Comparison of ENCODE assay signal across 8 mouse cellular contexts in the genomic region with DNA sequence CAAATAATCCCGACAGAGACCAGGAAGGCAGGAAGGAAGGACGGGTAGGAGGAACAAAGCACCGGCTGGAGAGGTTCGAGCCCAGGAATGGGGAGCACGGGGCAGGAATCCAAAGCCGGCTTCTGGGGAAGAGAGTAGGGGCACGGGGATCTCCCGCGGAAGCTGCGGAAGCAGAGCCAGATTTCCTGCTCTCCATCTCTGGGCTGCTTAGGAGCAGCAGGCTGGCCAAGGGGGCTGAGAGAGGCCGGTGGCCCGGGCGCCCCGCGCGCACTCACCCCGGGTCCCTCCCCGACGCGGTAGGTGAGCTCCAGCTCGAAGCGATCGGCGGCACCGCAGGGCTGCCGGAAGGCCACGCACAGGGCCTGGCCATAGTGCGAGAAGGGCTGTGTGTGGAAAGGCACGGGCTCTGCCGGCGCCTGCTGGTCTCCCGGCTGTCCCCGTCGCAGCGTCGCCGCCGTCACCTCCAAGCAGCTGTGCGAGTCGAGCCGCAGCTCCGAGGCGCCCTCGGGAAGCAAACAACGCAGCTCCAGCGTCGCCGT. TPM values are rescaled to one million over a fixed set of nuclear protein-coding genes. Genes with fewer than 3 reads are reported as not detected.
DNase-seq lines count a peak whose midpoint lies in the region; ATAC-seq lines count a peak whose summit lies in the region.

No protein-coding gene starts in this region.

- ATAC-seq in erythroblast, adult 5-6 weeks (replicated peaks; ENCODE audit: low FRiP score, poor library complexity, severe bottlenecking) = no peak
- ATAC-seq in CD4-positive, CD25-positive, alpha-beta regulatory T cell, adult 4 months = peak; percentile 53
- peak; percentile 56 for ATAC-seq in heart, embryonic 11.5 days (replicated peaks; ENCODE audit: insufficient number of reproducible peaks, low FRiP score, low TSS enrichment)

- under 1% methylated on average over 44 of the region's 48 CpGs for WGBS in heart, embryonic 11.5 days (ENCODE audit: insufficient replicate concordance)
- WGBS in midbrain, embryonic 10.5 days = under 1% methylated on average over 48 of the region's 48 CpGs

- intact Hi-C loops in left cerebral cortex, postnatal 25 days (cut with DNase I) = loop anchor here (2.0 kb wide), 1 partner anchor 85 kb away; no protein-coding TSS in a partner anchor

- peak overlapping the region; percentile 66 for H3K4me3 ChIP-seq in erythroblast, embryonic 14.5 days (replicated peaks)
- H3K4me3 ChIP-seq in heart, embryonic 11.5 days (ENCODE audit: low read depth, low read length) = peak overlapping the region; percentile 53
- peak overlapping the region; percentile 88 for H3K4me3 ChIP-seq in midbrain, embryonic 10.5 days

- peaks cover 25% of the 10 kb centered on the region for H3K27me3 ChIP-seq in erythroblast, embryonic 14.5 days (ENCODE audit: control insufficient read depth)
- H3K27me3 ChIP-seq in heart, embryonic 11.5 days (ENCODE audit: control insufficient read depth, insufficient read depth, low read length) = no peaks in the 10 kb centered on the region
- H3K27me3 ChIP-seq in midbrain, embryonic 10.5 days (ENCODE audit: low read depth, poor library complexity, severe bottlenecking) = no peaks in the 10 kb centered on the region

- H3K4me2 ChIP-seq in heart, embryonic 11.5 days = peak overlapping the region; percentile 72

- peaks cover 14% of the 10 kb centered on the region for H3K4me1 ChIP-seq in erythroblast, embryonic 14.5 days (ENCODE audit: control insufficient read depth)
- no peaks in the 10 kb centered on the region for H3K4me1 ChIP-seq in heart, embryonic 11.5 days (ENCODE audit: control insufficient read depth, insufficient read depth, low read length)
- H3K4me1 ChIP-seq in midbrain, embryonic 10.5 days = peaks cover 26% of the 10 kb centered on the region

- peak; percentile 29 for DNase-seq in embryo, embryonic 11.5 days (ENCODE audit: low read depth, low spot score)
- DNase-seq in left cerebral cortex, postnatal 25 days (ENCODE audit: low spot score in 2 of 2) = peak; percentile 52 to 71
- DNase-seq in midbrain, embryonic 10.5 days (ENCODE audit: low spot score) = no peak
- DNase-seq in testis, postnatal 14 days (ENCODE audit: low spot score) = peak; percentile 21

- no peaks in the 10 kb centered on the region for H3K9me3 ChIP-seq in erythroblast, embryonic 14.5 days (ENCODE audit: control insufficient read depth, low read length)
- no peaks in the 10 kb centered on the region for H3K9me3 ChIP-seq in heart, embryonic 11.5 days (replicated peaks; ENCODE audit: control insufficient read depth, low read length)
- H3K9me3 ChIP-seq in midbrain, embryonic 10.5 days (replicated peaks) = no peaks in the 10 kb centered on the region

- no peaks in the 10 kb centered on the region for H3K36me3 ChIP-seq in erythroblast, embryonic 14.5 days (ENCODE audit: control insufficient read depth)
- no peaks in the 10 kb centered on the region for H3K36me3 ChIP-seq in heart, embryonic 11.5 days (ENCODE audit: control insufficient read depth, insufficient read depth, low read length)
- peaks cover 19% of the 10 kb centered on the region for H3K36me3 ChIP-seq in midbrain, embryonic 10.5 days

- H3K9ac ChIP-seq in heart, embryonic 11.5 days (ENCODE audit: low read depth, low read length) = peak overlapping the region; percentile 73

- H3K27ac ChIP-seq in heart, embryonic 11.5 days (ENCODE audit: low read depth, low read length) = peak overlapping the region; percentile 62
- H3K27ac ChIP-seq in midbrain, embryonic 10.5 days (replicated peaks) = peak overlapping the region; percentile 94

RNA-seq across cellular contexts. Expression of a gene that starts 0.5 kb away (rescaled TPM):
- 0.15 and 0.21 TPM in 2 replicates for polyA plus RNA-seq in erythroblast, embryonic 14.5 days (2012)
- total RNA-seq in erythroblast, adult 5-6 weeks (2015; ENCODE audit: low replicate concordance) = 19.4 and 26.9 TPM in 2 replicates
- total RNA-seq in erythroblast, adult 5-6 weeks (2017; ENCODE audit: low replicate concordance) = 15.3 and 18.6 TPM in 2 replicates
- polyA plus RNA-seq in CD4-positive, CD25-positive, alpha-beta regulatory T cell, adult 4 months (2017; shearing (Covaris generic)) = 10 to 100 TPM; 34.5 to 45.6 TPM
- polyA plus RNA-seq in heart, embryonic 11.5 days (2014; fragmentation: Nextera tagmentation; extraction: Ambion mirVana) = 64.4 and 65.2 TPM in 2 replicates
- 10 to 100 TPM; 50.5 to 54.8 TPM for total RNA-seq in left cerebral cortex, postnatal 25 days (2021)
- 94.7 and 97.5 TPM in 2 replicates for polyA plus RNA-seq in midbrain, embryonic 10.5 days (2016; fragmentation: Nextera tagmentation; extraction: Ambion mirVana)

RNA-seq across cellular contexts. Expression of a gene that starts 25.0 kb away (rescaled TPM):
- not detected in 2 replicates for polyA plus RNA-seq in erythroblast, embryonic 14.5 days (2012)
- not detected in 2 replicates for total RNA-seq in erythroblast, adult 5-6 weeks (2015; ENCODE audit: low replicate concordance)
- not detected in 2 replicates for total RNA-seq in erythroblast, adult 5-6 weeks (2017; ENCODE audit: low replicate concordance)
- polyA plus RNA-seq in CD4-positive, CD25-positive, alpha-beta regulatory T cell, adult 4 months (2017; shearing (Covaris generic)) = not detected
- polyA plus RNA-seq in heart, embryonic 11.5 days (2014; fragmentation: Nextera tagmentation; extraction: Ambion mirVana) = 1.0 and 1.3 TPM in 2 replicates
- under 1 TPM in 1 of 2 experiments, not detected in 1; 0.16 TPM for total RNA-seq in left cerebral cortex, postnatal 25 days (2021)
- 0.77 and 1.6 TPM in 2 replicates for polyA plus RNA-seq in midbrain, embryonic 10.5 days (2016; fragmentation: Nextera tagmentation; extraction: Ambion mirVana)

RNA-seq across cellular contexts. Expression of a gene that starts 30.2 kb away (rescaled TPM):
- 0.24 and 0.52 TPM in 2 replicates for polyA plus RNA-seq in erythroblast, embryonic 14.5 days (2012)
- 15.8 and 34.1 TPM in 2 replicates for total RNA-seq in erythroblast, adult 5-6 weeks (2015; ENCODE audit: low replicate concordance)
- total RNA-seq in erythroblast, adult 5-6 weeks (2017; ENCODE audit: low replicate concordance) = 3.3 TPM in 2 replicates
- 100 to 1,000 TPM; 197 to 215 TPM for polyA plus RNA-seq in CD4-positive, CD25-positive, alpha-beta regulatory T cell, adult 4 months (2017; shearing (Covaris generic))
- 333 and 344 TPM in 2 replicates for polyA plus RNA-seq in heart, embryonic 11.5 days (2014; fragmentation: Nextera tagmentation; extraction: Ambion mirVana)
- 100 to 1,000 TPM; 159 to 175 TPM for total RNA-seq in left cerebral cortex, postnatal 25 days (2021)
- polyA plus RNA-seq in midbrain, embryonic 10.5 days (2016; fragmentation: Nextera tagmentation; extraction: Ambion mirVana) = 192 and 200 TPM in 2 replicates

RNA-seq across cellular contexts. Expression of a gene that starts 41.3 kb away (rescaled TPM):
- not detected in 2 replicates for polyA plus RNA-seq in erythroblast, embryonic 14.5 days (2012)
- not detected in 2 replicates for total RNA-seq in erythroblast, adult 5-6 weeks (2015; ENCODE audit: low replicate concordance)
- total RNA-seq in erythroblast, adult 5-6 weeks (2017; ENCODE audit: low replicate concordance) = not detected in 2 replicates
- polyA plus RNA-seq in CD4-positive, CD25-positive, alpha-beta regulatory T cell, adult 4 months (2017; shearing (Covaris generic)) = under 1 TPM in 1 of 2 experiments, not detected in 1; 0.15 TPM
- polyA plus RNA-seq in heart, embryonic 11.5 days (2014; fragmentation: Nextera tagmentation; extraction: Ambion mirVana) = 1.5 and 2.0 TPM in 2 replicates
- under 1 TPM; 0.76 to 0.94 TPM for total RNA-seq in left cerebral cortex, postnatal 25 days (2021)
- 0.46 and 0.62 TPM in 2 replicates for polyA plus RNA-seq in midbrain, embryonic 10.5 days (2016; fragmentation: Nextera tagmentation; extraction: Ambion mirVana)

Comparison
In these comparisons a context has a peak if more than half of its experiments do, and no peak if none do; other contexts are left out.
1. RNA of a gene that starts 0.5 kb away (polyA plus RNA-seq): 94.7 to 97.5 TPM in midbrain, embryonic 10.5 days, 64.4 to 65.2 TPM in heart, embryonic 11.5 days and 34.5 to 45.6 TPM in CD4-positive, CD25-positive, alpha-beta regulatory T cell, adult 4 months; 0.15 to 0.21 TPM in erythroblast, embryonic 14.5 days; every median in the first group is over 10 times any median in the second.
2. RNA of a gene that starts 30.2 kb away (polyA plus RNA-seq): 333 to 344 TPM in heart, embryonic 11.5 days, 197 to 215 TPM in CD4-positive, CD25-positive, alpha-beta regulatory T cell, adult 4 months and 192 to 200 TPM in midbrain, embryonic 10.5 days; 0.24 to 0.52 TPM in erythroblast, embryonic 14.5 days; every median in the first group is over 100 times any median in the second.
3. Peak in every context shown above with its lines, with median percentiles within 50 percentile points of each other: H3K4me3 ChIP-seq.